Comparison of ENCODE assay signal across 8 mouse cellular contexts in genomic region chr2:172548672-172549255, GRCm38 (mm10). TPM values are rescaled to one million over a fixed set of nuclear protein-coding genes. Genes with fewer than 3 reads are reported as not detected.
DNase-seq lines count a peak whose midpoint lies in the region; ATAC-seq and TF ChIP-seq lines count a peak whose summit lies in the region.
"Had no signal": no experiment of that assay in that cellular context is flagged by ENCODE, and none has a peak within 500 bp of the region (broad histone marks: within the 10 kb centered on the region; RNA-seq: fewer than 3 reads in every experiment).

No protein-coding gene starts in this region.

- no peaks in the 10 kb centered on the region for H3K9me3 ChIP-seq in lung, embryonic 15.5 days
- H3K9me3 ChIP-seq in lung, postnatal 0 days (ENCODE audit: low read length), result no peaks in the 10 kb centered on the region
- no peaks in the 10 kb centered on the region for H3K9me3 ChIP-seq in embryonic facial prominence, embryonic 14.5 days (ENCODE audit: control insufficient read depth, low read length)
- no peaks in the 10 kb centered on the region for H3K9me3 ChIP-seq in hindbrain, embryonic 16.5 days (ENCODE audit: control insufficient read depth, low read length)
- no peaks in the 10 kb centered on the region for H3K9me3 ChIP-seq in stomach, embryonic 15.5 days

- H3K27me3 ChIP-seq in lung, embryonic 15.5 days, result peaks cover 100% of the 10 kb centered on the region
- peaks cover 93% of the 10 kb centered on the region for H3K27me3 ChIP-seq in lung, postnatal 0 days (replicated peaks; ENCODE audit: insufficient read depth, low read length)
- H3K27me3 ChIP-seq in embryonic facial prominence, embryonic 14.5 days (replicated peaks; ENCODE audit: control insufficient read depth, insufficient read depth, low read length), result peaks cover 99% of the 10 kb centered on the region
- H3K27me3 ChIP-seq in hindbrain, embryonic 16.5 days (replicated peaks; ENCODE audit: control insufficient read depth, insufficient read depth, low read length), result peaks cover 63% of the 10 kb centered on the region
- peaks cover 94% of the 10 kb centered on the region for H3K27me3 ChIP-seq in stomach, embryonic 15.5 days (replicated peaks)

- no peak for TF ChIP-seq EP300 in lung, postnatal 0 days (IDR thresholded peaks at IDR 0.05)

- H3K27ac ChIP-seq in lung, embryonic 15.5 days, result no peak overlapping the region
- H3K27ac ChIP-seq in lung, postnatal 0 days (ENCODE audit: low read length), result no peak overlapping the region
- H3K27ac ChIP-seq in embryonic facial prominence, embryonic 14.5 days (replicated peaks; ENCODE audit: low read depth, low read length), result no peak overlapping the region
- no peak overlapping the region for H3K27ac ChIP-seq in hindbrain, embryonic 16.5 days (ENCODE audit: low read depth, low read length)
- no peak overlapping the region for H3K27ac ChIP-seq in stomach, embryonic 15.5 days

- no peak for TF ChIP-seq CTCF in lung, postnatal 0 days (IDR thresholded peaks at IDR 0.05)

- H3K4me3 ChIP-seq in lung, embryonic 15.5 days, result peak overlapping the region; percentile 38; the same call in 1 of the 2 replicates
- no peak overlapping the region for H3K4me3 ChIP-seq in lung, postnatal 0 days (ENCODE audit: low read depth, low read length)
- H3K4me3 ChIP-seq in embryonic facial prominence, embryonic 14.5 days (ENCODE audit: low read depth, low read length), result peak overlapping the region; percentile 50
- H3K4me3 ChIP-seq in hindbrain, embryonic 16.5 days (ENCODE audit: low read length), result no peak overlapping the region
- H3K4me3 ChIP-seq in stomach, embryonic 15.5 days (replicated peaks), result peak overlapping the region; percentile 41

- H3K4me1 ChIP-seq in lung, embryonic 15.5 days, result peaks cover 43% of the 10 kb centered on the region
- H3K4me1 ChIP-seq in lung, postnatal 0 days (ENCODE audit: insufficient read depth, low read depth, low read length), result peaks cover 10% of the 10 kb centered on the region
- peaks cover 25% of the 10 kb centered on the region for H3K4me1 ChIP-seq in embryonic facial prominence, embryonic 14.5 days (ENCODE audit: control insufficient read depth, insufficient read depth, low read length)
- peaks cover 7% of the 10 kb centered on the region for H3K4me1 ChIP-seq in hindbrain, embryonic 16.5 days (ENCODE audit: control insufficient read depth, insufficient read depth, low read depth, low read length)
- peaks cover 29% of the 10 kb centered on the region for H3K4me1 ChIP-seq in stomach, embryonic 15.5 days

- 1% methylated on average over 27 of the region's 27 CpGs for WGBS in lung, embryonic 15.5 days
- under 1% methylated on average over 27 of the region's 27 CpGs for WGBS in lung, postnatal 0 days
- under 1% methylated on average over 25 of the region's 27 CpGs for WGBS in embryonic facial prominence, embryonic 14.5 days
- 1% methylated on average over 26 of the region's 27 CpGs for WGBS in hindbrain, embryonic 16.5 days
- 2% methylated on average over 27 of the region's 27 CpGs for WGBS in stomach, embryonic 15.5 days

- no peak for DNase-seq in lung, postnatal 0 days (ENCODE audit: low spot score)
- DNase-seq in embryonic facial prominence, embryonic 14.5 days (ENCODE audit: low spot score), result peak; percentile 46
- DNase-seq in layer of hippocampus, adult 9-11 months, result no peak
- DNase-seq: kidney, adult 8-10 months had no signal

- H3K4me2 ChIP-seq in lung, embryonic 15.5 days, result 0 out of 2 replicates have a peak overlapping the region, but pooled peaks have one; percentile 68
- no peak overlapping the region for H3K4me2 ChIP-seq in lung, postnatal 0 days (replicated peaks; ENCODE audit: low read depth, low read length)
- H3K4me2 ChIP-seq in embryonic facial prominence, embryonic 14.5 days (ENCODE audit: low read depth, low read length), result peak overlapping the region; percentile 74
- H3K4me2 ChIP-seq in hindbrain, embryonic 16.5 days (ENCODE audit: low read length), result no peak overlapping the region
- peak overlapping the region; percentile 61 for H3K4me2 ChIP-seq in stomach, embryonic 15.5 days

- H3K9ac ChIP-seq in lung, embryonic 15.5 days, result no peak overlapping the region
- no peak overlapping the region for H3K9ac ChIP-seq in lung, postnatal 0 days (replicated peaks; ENCODE audit: low read depth)
- H3K9ac ChIP-seq in embryonic facial prominence, embryonic 14.5 days (ENCODE audit: low read depth, low read length), result 0 out of 2 replicates have a peak overlapping the region, but pooled peaks have one; percentile 6
- H3K9ac ChIP-seq in hindbrain, embryonic 16.5 days (ENCODE audit: low read depth, low read length), result no peak overlapping the region
- H3K9ac ChIP-seq in stomach, embryonic 15.5 days, result no peak overlapping the region

- ATAC-seq in lung, embryonic 15.5 days (ENCODE audit: borderline replicate concordance, extremely low read depth, low FRiP score, low TSS enrichment), result 0 out of 2 replicates have a peak, but pooled peaks have one; percentile 2
- ATAC-seq in lung, postnatal 0 days, result no peak
- ATAC-seq in embryonic facial prominence, embryonic 14.5 days (ENCODE audit: low read depth), result peak; percentile 24; the same call in 1 of the 2 replicates
- ATAC-seq in hindbrain, embryonic 16.5 days, result 0 out of 2 replicates have a peak, but pooled peaks have one; percentile 7
- ATAC-seq in stomach, embryonic 15.5 days (ENCODE audit: insufficient read depth, low FRiP score, low read depth), result no peak
- no peak for ATAC-seq in inflammation-experienced regulatory T-cells, adult 6 months

- no peaks in the 10 kb centered on the region for H3K36me3 ChIP-seq in lung, embryonic 15.5 days
- H3K36me3 ChIP-seq in lung, postnatal 0 days (ENCODE audit: insufficient read depth, low read length), result no peaks in the 10 kb centered on the region
- no peaks in the 10 kb centered on the region for H3K36me3 ChIP-seq in embryonic facial prominence, embryonic 14.5 days (ENCODE audit: control insufficient read depth, insufficient read depth, low read length)
- no peaks in the 10 kb centered on the region for H3K36me3 ChIP-seq in hindbrain, embryonic 16.5 days (ENCODE audit: control insufficient read depth, insufficient read depth, low read length)
- no peaks in the 10 kb centered on the region for H3K36me3 ChIP-seq in stomach, embryonic 15.5 days

RNA-seq across cellular contexts. Expression of gene Tfap2c, which starts 0.6 kb away (rescaled TPM):
- 0.16 and 0.26 TPM in 2 replicates for polyA plus RNA-seq in lung, embryonic 15.5 days (2015; fragmentation: Nextera tagmentation; extraction: Ambion mirVana)
- polyA plus RNA-seq in lung, postnatal 0 days (2015; fragmentation: Nextera tagmentation; extraction: Ambion mirVana), result 0.05 TPM in 1 of 2 replicates, not detected in the other
- 8.9 and 9.8 TPM in 2 replicates for polyA plus RNA-seq in embryonic facial prominence, embryonic 14.5 days (2014; fragmentation: Nextera tagmentation; extraction: Ambion mirVana)
- polyA plus RNA-seq in hindbrain, embryonic 16.5 days (2015; fragmentation: Nextera tagmentation; extraction: Ambion mirVana), result 0.11 and 0.80 TPM in 2 replicates
- 4.1 and 6.0 TPM in 2 replicates for polyA plus RNA-seq in stomach, embryonic 15.5 days (2015; fragmentation: Nextera tagmentation; extraction: Ambion mirVana)
- not detected for polyA plus RNA-seq in inflammation-experienced regulatory T-cells, adult 6 months (2017; shearing (Covaris generic))

Comparison
In these comparisons a context has a peak if more than half of its experiments do, and no peak if none do; other contexts are left out.
1. ATAC-seq: peak in lung, embryonic 15.5 days (single experiment), embryonic facial prominence, embryonic 14.5 days (single experiment) and hindbrain, embryonic 16.5 days (single experiment); none in lung, postnatal 0 days (single experiment), stomach, embryonic 15.5 days (single experiment) and inflammation-experienced regulatory T-cells, adult 6 months (single experiment).
2. H3K4me2 ChIP-seq: peak in lung, embryonic 15.5 days (single experiment), embryonic facial prominence, embryonic 14.5 days (single experiment) and stomach, embryonic 15.5 days (single experiment); none in lung, postnatal 0 days (single experiment) and hindbrain, embryonic 16.5 days (single experiment).
3. H3K4me3 ChIP-seq: peak in lung, embryonic 15.5 days (single experiment), embryonic facial prominence, embryonic 14.5 days (single experiment) and stomach, embryonic 15.5 days (single experiment); none in lung, postnatal 0 days (single experiment) and hindbrain, embryonic 16.5 days (single experiment).